Mouse (Mus musculus) neural tube, embryonic 14.5 days (tissue): ENCODE measurements around the gene Lrig1. TPM values are rescaled to one million over a fixed set of nuclear protein-coding genes. Genes with fewer than 3 reads are reported as not detected.

Source experiments
- ATAC-seq: fragments of 200-750 bp; cut with Nextera tagmentation; 2 replicates; pipeline ENCODE4 v1.8.0; 2017; ENCODE audit warnings: low read depth, mild to moderate bottlenecking, moderate TSS enrichment, moderate library complexity
- H3K27ac ChIP-seq: fragments of 300-500 bp; sonication (generic); 2 replicates; pipeline ENCODE4 v1.5.1; 2014; ENCODE audit warnings: low read depth, mild to moderate bottlenecking, control low read depth, low read length, moderate library complexity, mixed read lengths
- H3K27me3 ChIP-seq: fragments of 300-500 bp; sonication (generic); 2 replicates; pipeline ENCODE4 v1.6.1; 2014; ENCODE audit warnings: low read length; ENCODE audit not compliant: control insufficient read depth, insufficient read depth
- H3K36me3 ChIP-seq: fragments of 300-500 bp; sonication (generic); 2 replicates; pipeline ENCODE4 v1.6.1; 2014; ENCODE audit warnings: low read length, mixed read lengths; ENCODE audit not compliant: control insufficient read depth, insufficient read depth
- H3K4me1 ChIP-seq: fragments of 300-500 bp; sonication (generic); 2 replicates; pipeline ENCODE4 v1.6.1; 2014; ENCODE audit warnings: low read length; ENCODE audit not compliant: control insufficient read depth, insufficient read depth
- H3K4me2 ChIP-seq: fragments of 300-500 bp; sonication (generic); 2 replicates; pipeline ENCODE4 v1.6.1; 2014; ENCODE audit warnings: mild to moderate bottlenecking, low read depth, low read length, control low read depth
- H3K4me3 ChIP-seq: fragments of 300-500 bp; sonication (generic); 2 replicates; pipeline ENCODE4 v1.5.1; 2014; ENCODE audit warnings: low read depth, low read length, control low read depth, mixed read lengths
- H3K9ac ChIP-seq: fragments of 300-500 bp; sonication (generic); replicated peaks from 2 replicates; pipeline ENCODE4 v1.6.1; 2014; ENCODE audit warnings: low read depth, mild to moderate bottlenecking, control low read depth, low read length, mixed read lengths
- H3K9me3 ChIP-seq: fragments of 300-500 bp; sonication (generic); 2 replicates; pipeline ENCODE4 v1.6.1; 2016; ENCODE audit warnings: low read length; ENCODE audit not compliant: control insufficient read depth
- WGBS: fragments of 180-500 bp; shearing (Covaris S2); extraction: QIAGEN DNeasy Blood & Tissue Kit; methylation state at CpG from one replicate; pipeline ENCODE4 v1.1.7; 2014; 5-methylcytosine and 5-hydroxymethylcytosine counted together
- polyA plus RNA-seq: library from polyadenylated mRNA; unstranded; fragments of >200 nt; fragmentation: Nextera tagmentation; extraction: Ambion mirVana; gene quantifications from 2 replicates; pipeline ENCODE4 v1.2.1, GENCODE M21; 2014

The Lrig1 gene
- polyA plus RNA-seq, 1 experiment from 2014 or later: 25.2 TPM

GRCm38 (mm10) chr6:94640297-94640696, 59.7 kb downstream of the Lrig1 start:
- no peaks in the 10 kb centered on the region for H3K9me3 ChIP-seq
- H3K27ac ChIP-seq: no peak overlapping the region; the same call in 1 of the 2 replicates
- no peaks in the 10 kb centered on the region for H3K27me3 ChIP-seq
- peaks cover 3% of the 10 kb centered on the region; the same call in 1 of the 2 replicates for H3K4me1 ChIP-seq
- ATAC-seq: peak; percentile 58; the same call in 1 of the 2 replicates
- 36% methylated on average over 7 of the region's 7 CpGs for WGBS
- H3K36me3 ChIP-seq: no peaks in the 10 kb centered on the region
- H3K4me2 ChIP-seq: no peak overlapping the region
- H3K9ac ChIP-seq: no peak overlapping the region
- H3K4me3 ChIP-seq: no peak overlapping the region

GRCm38 (mm10) chr6:94637024-94637434, 62.9 kb downstream of the Lrig1 start:
- Histone ChIP-seq H3K9ac (no peak overlapping the region), H3K36me3 (no peaks in the 10 kb centered on the region), H3K4me3 (no peak overlapping the region), H3K4me2 (no peak overlapping the region), H3K27me3 (no peaks in the 10 kb centered on the region), H3K4me1 (peaks cover 3% of the 10 kb centered on the region; the same call in 1 of the 2 replicates), H3K9me3 (no peaks in the 10 kb centered on the region), H3K27ac (no peak overlapping the region)
- ATAC-seq: no peak
- 68% methylated on average over 5 of the region's 5 CpGs for WGBS

- H3K27ac ChIP-seq: no peak overlapping the region
- 15% methylated on average over 1 of the region's 1 CpGs for WGBS
- peaks cover 3% of the 10 kb centered on the region; the same call in 1 of the 2 replicates for H3K4me1 ChIP-seq
- no peak overlapping the region for H3K4me3 ChIP-seq
- H3K27me3 ChIP-seq: no peaks in the 10 kb centered on the region
- no peak overlapping the region for H3K4me2 ChIP-seq
- no peaks in the 10 kb centered on the region for H3K9me3 ChIP-seq
- no peaks in the 10 kb centered on the region for H3K36me3 ChIP-seq
- no peak overlapping the region for H3K9ac ChIP-seq
- no peak for ATAC-seq
Observed at GRCm38 (mm10) chr6:94635343-94635742, 64.6 kb downstream of the Lrig1 start.

DNA sequence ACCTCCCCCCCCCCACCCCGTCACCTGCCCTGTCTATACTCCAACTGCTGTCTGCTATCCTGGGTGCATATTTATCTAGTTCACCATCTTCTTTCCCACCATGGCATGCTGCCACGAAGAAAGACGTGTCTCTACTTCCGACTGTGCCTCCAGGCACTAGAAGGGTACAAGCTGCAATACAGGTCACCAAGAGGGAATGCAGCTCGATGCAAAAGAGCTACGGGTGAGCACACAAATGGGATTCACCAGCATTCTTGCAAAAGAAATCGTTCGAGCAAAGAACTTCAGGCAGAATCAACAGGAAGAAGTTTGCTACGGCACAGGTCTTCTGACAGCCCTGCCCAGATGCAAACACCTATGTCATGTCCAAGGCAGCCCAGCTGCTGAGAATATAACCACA, 65.2 kb downstream of the Lrig1 start:
- no peak overlapping the region for H3K9ac ChIP-seq
- no peak for ATAC-seq
- H3K27ac ChIP-seq: no peak overlapping the region
- H3K9me3 ChIP-seq: no peaks in the 10 kb centered on the region
- H3K4me2 ChIP-seq: no peak overlapping the region
- no peaks in the 10 kb centered on the region for H3K36me3 ChIP-seq
- 62% methylated on average over 9 of the region's 9 CpGs for WGBS
- H3K4me1 ChIP-seq: no peaks in the 10 kb centered on the region
- no peak overlapping the region for H3K4me3 ChIP-seq
- H3K27me3 ChIP-seq: no peaks in the 10 kb centered on the region

GRCm38 (mm10) chr6:94634274-94634673, 65.7 kb downstream of the Lrig1 start:
- Histone ChIP-seq H3K27ac (0 out of 2 replicates have a peak overlapping the region, but pooled peaks have one; percentile 40), H3K36me3 (no peaks in the 10 kb centered on the region), H3K4me3 (no peak overlapping the region), H3K9me3 (no peaks in the 10 kb centered on the region), H3K27me3 (no peaks in the 10 kb centered on the region), H3K9ac (no peak overlapping the region), H3K4me2 (no peak overlapping the region), H3K4me1 (no peaks in the 10 kb centered on the region)
- WGBS: 85% methylated on average over 4 of the region's 4 CpGs
- no peak for ATAC-seq

- WGBS: 55% methylated on average over 6 of the region's 6 CpGs
- Histone ChIP-seq H3K4me3 (no peak overlapping the region), H3K4me2 (no peak overlapping the region), H3K36me3 (no peaks in the 10 kb centered on the region), H3K9ac (no peak overlapping the region), H3K27me3 (no peaks in the 10 kb centered on the region), H3K27ac (peak overlapping the region; percentile 68), H3K4me1 (peaks cover 7% of the 10 kb centered on the region; the same call in 1 of the 2 replicates), H3K9me3 (no peaks in the 10 kb centered on the region)
- no peak; the same call in 1 of the 2 replicates for ATAC-seq
Observed at GRCm38 (mm10) chr6:94631779-94632082, 68.2 kb downstream of the Lrig1 start.

GRCm38 (mm10) chr6:94631051-94631778, 68.7 kb downstream of the Lrig1 start:
- ATAC-seq: peak; percentile 89
- H3K4me3 ChIP-seq: no peak overlapping the region
- WGBS: 46% methylated on average over 7 of the region's 7 CpGs
- no peaks in the 10 kb centered on the region for H3K9me3 ChIP-seq
- H3K4me1 ChIP-seq: peaks cover 7% of the 10 kb centered on the region; the same call in 1 of the 2 replicates
- no peak overlapping the region for H3K9ac ChIP-seq
- no peak overlapping the region for H3K4me2 ChIP-seq
- no peaks in the 10 kb centered on the region for H3K27me3 ChIP-seq
- no peaks in the 10 kb centered on the region for H3K36me3 ChIP-seq
- peak overlapping the region; percentile 69 for H3K27ac ChIP-seq

GRCm38 (mm10) chr6:94628787-94629186, 71.2 kb downstream of the Lrig1 start:
- Histone ChIP-seq H3K27me3 (no peaks in the 10 kb centered on the region), H3K36me3 (no peaks in the 10 kb centered on the region; the same call in 1 of the 2 replicates), H3K4me1 (peaks cover 7% of the 10 kb centered on the region; the same call in 1 of the 2 replicates), H3K27ac (no peak overlapping the region), H3K4me2 (no peak overlapping the region), H3K4me3 (no peak overlapping the region), H3K9ac (no peak overlapping the region), H3K9me3 (no peaks in the 10 kb centered on the region)
- no peak for ATAC-seq
- WGBS: 50% methylated on average over 6 of the region's 6 CpGs

GRCm38 (mm10) chr6:94627714-94628595, 72.0 kb downstream of the Lrig1 start:
- no peak overlapping the region for H3K9ac ChIP-seq
- no peaks in the 10 kb centered on the region for H3K27me3 ChIP-seq
- peak overlapping the region; percentile 35; the same call in 1 of the 2 replicates for H3K27ac ChIP-seq
- WGBS: 20% methylated on average over 15 of the region's 15 CpGs
- no peak overlapping the region for H3K4me3 ChIP-seq
- no peak for ATAC-seq
- no peak overlapping the region for H3K4me2 ChIP-seq
- H3K36me3 ChIP-seq: no peaks in the 10 kb centered on the region; the same call in 1 of the 2 replicates
- peaks cover 7% of the 10 kb centered on the region; the same call in 1 of the 2 replicates for H3K4me1 ChIP-seq
- no peaks in the 10 kb centered on the region for H3K9me3 ChIP-seq
